Mouse (Mus musculus) MEL (cell line): ENCODE measurements around the gene Nsd1. TPM values are rescaled to one million over a fixed set of nuclear protein-coding genes. Genes with fewer than 3 reads are reported as not detected.

ENCODE experiments used
- DNase-seq: peaks from one replicate; pipeline ENCODE4 v3.0.0; 2011; ENCODE audit warnings: low read depth, low spot score
- H3K27ac ChIP-seq: 2 replicates; pipeline ENCODE4 v1.5.1; 2012; ENCODE audit warnings: low read depth, mild to moderate bottlenecking, control low read depth, low read length, moderate library complexity; ENCODE audit not compliant: control insufficient read depth
- H3K27me3 ChIP-seq, 2 experiments: fragments of 150-350 bp in 1 of 2; sonication (generic) in 1 of 2; 2 replicates each; pipeline ENCODE4 v1.6.1; 2012; ENCODE audit warnings: low read length in 2 of 2, mild to moderate bottlenecking in 2 of 2, improper control_type of control experiment in 1 of 2, moderate library complexity in 1 of 2; ENCODE audit not compliant: insufficient read depth in 2 of 2, control insufficient read depth in 1 of 2
- H3K36me3 ChIP-seq, 2 experiments: 2 replicates each; pipeline ENCODE4 v1.6.1; 2012 to 2014; ENCODE audit warnings: low read length in 2 of 2, improper control_type of control experiment in 1 of 2, inconsistent platforms in 1 of 2, mild to moderate bottlenecking in 1 of 2; ENCODE audit not compliant: insufficient read depth in 2 of 2, control insufficient read depth in 1 of 2
- H3K4me1 ChIP-seq, 2 experiments: fragments of 150-350 bp in 1 of 2; sonication (generic) in 1 of 2; 2 replicates each; pipeline ENCODE4 v1.6.1; 2012; ENCODE audit warnings: low read length in 2 of 2, improper control_type of control experiment in 1 of 2, mild to moderate bottlenecking in 1 of 2; ENCODE audit not compliant: insufficient read depth in 2 of 2, control insufficient read depth in 1 of 2
- H3K4me3 ChIP-seq, 2 experiments: fragments of 150-350 bp in 1 of 2; sonication (generic) in 1 of 2; 2 replicates each; pipeline ENCODE4 v1.5.1; 2012; ENCODE audit warnings: low read depth in 2 of 2, low read length in 2 of 2, mild to moderate bottlenecking in 2 of 2, moderate library complexity in 2 of 2, control low read depth in 1 of 2, improper control_type of control experiment in 1 of 2; ENCODE audit not compliant: control insufficient read depth in 1 of 2, insufficient read depth in 1 of 2
- H3K79me2 ChIP-seq: 2 replicates; pipeline ENCODE4 v1.6.1; 2012; ENCODE audit warnings: mild to moderate bottlenecking, low read length, moderate library complexity; ENCODE audit not compliant: control insufficient read depth, poor library complexity, insufficient read depth
- H3K9ac ChIP-seq: 2 replicates; pipeline ENCODE4 v1.6.1; 2012; ENCODE audit warnings: low read depth, mild to moderate bottlenecking, control low read depth, low read length, moderate library complexity; ENCODE audit not compliant: control insufficient read depth, poor library complexity, severe bottlenecking
- H3K9me3 ChIP-seq: fragments of 150-350 bp; sonication (generic); replicated peaks from 2 replicates; pipeline ENCODE4 v1.6.1; 2012; ENCODE audit warnings: mild to moderate bottlenecking, low read length, improper control_type of control experiment, moderate library complexity; ENCODE audit not compliant: insufficient read depth
- BHLHE40 ChIP-seq: IDR thresholded peaks from 2 replicates; pipeline ENCODE4 v1.6.1; 2012; ENCODE audit warnings: low read depth, mild to moderate bottlenecking, inconsistent platforms, low read length, improper control_type of control experiment, borderline replicate concordance
- CHD1 ChIP-seq: IDR thresholded peaks from 2 replicates; pipeline ENCODE4 v1.6.1; 2012; ENCODE audit warnings: low read depth, mild to moderate bottlenecking, inconsistent platforms, low read length, improper control_type of control experiment
- ELF1 ChIP-seq: IDR thresholded peaks from 2 replicates; pipeline ENCODE4 v1.6.1; 2014; ENCODE audit warnings: low read depth, mild to moderate bottlenecking, inconsistent platforms, low read length, improper control_type of control experiment, moderate library complexity
- EP300 ChIP-seq, 2 experiments: IDR thresholded peaks; 2 replicates each; pipeline ENCODE4 v1.6.1; 2011; ENCODE audit warnings: improper control_type of control experiment in 2 of 2, low read length in 2 of 2, low read depth in 1 of 2, mild to moderate bottlenecking in 1 of 2
- ETS1 ChIP-seq: IDR thresholded peaks from 2 replicates; pipeline ENCODE4 v1.6.1; 2012; ENCODE audit warnings: low read depth, mild to moderate bottlenecking, inconsistent platforms, low read length, improper control_type of control experiment, moderate library complexity
- GABPA ChIP-seq: IDR thresholded peaks from 2 replicates; pipeline ENCODE4 v1.6.1; 2012; ENCODE audit warnings: low read depth, mild to moderate bottlenecking, inconsistent platforms, low read length, improper control_type of control experiment, moderate library complexity
- GATA1 ChIP-seq: IDR thresholded peaks from 2 replicates; pipeline ENCODE4 v1.6.1; 2011; ENCODE audit warnings: low read depth, low read length, improper control_type of control experiment
- HCFC1 ChIP-seq: IDR thresholded peaks from 2 replicates; pipeline ENCODE4 v1.6.1; 2012; ENCODE audit warnings: low read depth, mild to moderate bottlenecking, inconsistent platforms, low read length, improper control_type of control experiment, moderate library complexity
- JUND ChIP-seq: IDR thresholded peaks from 2 replicates; pipeline ENCODE4 v1.6.1; 2011; ENCODE audit warnings: low read depth, mild to moderate bottlenecking, improper control_type of control experiment, low read length
- MAFK ChIP-seq: IDR thresholded peaks from 2 replicates; pipeline ENCODE4 v1.6.1; 2011; ENCODE audit warnings: low read depth, mild to moderate bottlenecking, low read length, improper control_type of control experiment, borderline replicate concordance
- MAX ChIP-seq: IDR thresholded peaks from 2 replicates; pipeline ENCODE4 v1.6.1; 2011; ENCODE audit warnings: low read length, improper control_type of control experiment
- MAZ ChIP-seq: IDR thresholded peaks from 2 replicates; pipeline ENCODE4 v1.6.1; 2012; ENCODE audit warnings: low read depth, mild to moderate bottlenecking, inconsistent platforms, low read length, improper control_type of control experiment
- MEF2A ChIP-seq: IDR thresholded peaks from 2 replicates; pipeline ENCODE4 v1.6.1; 2014; ENCODE audit warnings: low read depth, mild to moderate bottlenecking, inconsistent platforms, low read length, improper control_type of control experiment; ENCODE audit not compliant: poor library complexity, insufficient replicate concordance, severe bottlenecking; ENCODE audit errors: extremely low read depth
- MXI1 ChIP-seq: IDR thresholded peaks from 2 replicates; pipeline ENCODE4 v1.6.1; 2011; ENCODE audit warnings: mild to moderate bottlenecking, low read depth, low read length, improper control_type of control experiment
- MYB ChIP-seq: IDR thresholded peaks from 2 replicates; pipeline ENCODE4 v1.6.1; 2011; ENCODE audit warnings: mild to moderate bottlenecking, low read depth, low read length, improper control_type of control experiment
- MYC ChIP-seq: IDR thresholded peaks from 2 replicates; pipeline ENCODE4 v1.6.1; 2011; ENCODE audit warnings: low read depth, mild to moderate bottlenecking, low read length, improper control_type of control experiment, moderate library complexity
- NRF1 ChIP-seq: IDR thresholded peaks from 2 replicates; pipeline ENCODE4 v1.6.1; 2014; ENCODE audit warnings: low read depth, mild to moderate bottlenecking, inconsistent platforms, low read length, improper control_type of control experiment, moderate library complexity; ENCODE audit not compliant: poor library complexity, insufficient read depth, severe bottlenecking
- RAD21 ChIP-seq: IDR thresholded peaks from 2 replicates; pipeline ENCODE4 v1.6.1; 2011; ENCODE audit warnings: mild to moderate bottlenecking, low read depth, low read length, improper control_type of control experiment
- SIN3A ChIP-seq: IDR thresholded peaks from 2 replicates; pipeline ENCODE4 v1.6.1; 2012; ENCODE audit warnings: low read length, improper control_type of control experiment, inconsistent platforms
- TAL1 ChIP-seq: IDR thresholded peaks from 2 replicates; pipeline ENCODE4 v1.6.1; 2012; ENCODE audit warnings: mild to moderate bottlenecking, inconsistent platforms, low read length, moderate library complexity, mixed read lengths
- TBP ChIP-seq: IDR thresholded peaks from 2 replicates; pipeline ENCODE4 v1.8.0; 2011; ENCODE audit warnings: low read depth, low read length, improper control_type of control experiment
- UBTF ChIP-seq: IDR thresholded peaks from 2 replicates; pipeline ENCODE4 v1.6.1; 2012; ENCODE audit warnings: low read depth, mild to moderate bottlenecking, inconsistent platforms, low read length, improper control_type of control experiment, moderate library complexity, borderline replicate concordance; ENCODE audit not compliant: insufficient read depth
- USF1 ChIP-seq: IDR thresholded peaks from 2 replicates; pipeline ENCODE4 v1.6.1; 2014; ENCODE audit warnings: low read depth, mild to moderate bottlenecking, inconsistent platforms, low read length, improper control_type of control experiment, moderate library complexity
- ZC3H11A ChIP-seq: IDR thresholded peaks from 2 replicates; pipeline ENCODE4 v1.6.1; 2012; ENCODE audit warnings: low read depth, mild to moderate bottlenecking, inconsistent platforms, low read length, improper control_type of control experiment
- ZMIZ1 ChIP-seq: IDR thresholded peaks from 2 replicates; pipeline ENCODE4 v1.6.1; 2012; ENCODE audit warnings: low read depth, mild to moderate bottlenecking, inconsistent platforms, low read length, improper control_type of control experiment, moderate library complexity
- ZNF384 ChIP-seq: IDR thresholded peaks from 2 replicates; pipeline ENCODE4 v1.6.1; 2012; ENCODE audit warnings: low read depth, mild to moderate bottlenecking, inconsistent platforms, low read length, improper control_type of control experiment
- polyA plus RNA-seq, 2 experiments: library from polyadenylated mRNA; stranded (reverse) in 1 of 2; unstranded in 1 of 2; fragments of >175 nt in 1 of 2; fragments of >200 nt in 1 of 2; gene quantifications; 2 replicates each; pipeline versions ENCODE4 v1.2.1 to v1.2.4; 2012; ENCODE audit warnings: low replicate concordance in 2 of 2, low read depth in 1 of 2; ENCODE audit not compliant: insufficient read length in 2 of 2, insufficient read depth in 1 of 2, missing spikeins in 1 of 2
- total RNA-seq: library from RNA; depleted of rRNA; stranded (reverse); fragments of 300-350 nt; gene quantifications from 2 replicates; pipeline ENCODE4 v1.2.3, GENCODE M21; 2012

Nsd1 gene
- total and polyA plus RNA-seq, 3 experiments, result 6.3 to 59.3 (median 10.0) TPM

DNA sequence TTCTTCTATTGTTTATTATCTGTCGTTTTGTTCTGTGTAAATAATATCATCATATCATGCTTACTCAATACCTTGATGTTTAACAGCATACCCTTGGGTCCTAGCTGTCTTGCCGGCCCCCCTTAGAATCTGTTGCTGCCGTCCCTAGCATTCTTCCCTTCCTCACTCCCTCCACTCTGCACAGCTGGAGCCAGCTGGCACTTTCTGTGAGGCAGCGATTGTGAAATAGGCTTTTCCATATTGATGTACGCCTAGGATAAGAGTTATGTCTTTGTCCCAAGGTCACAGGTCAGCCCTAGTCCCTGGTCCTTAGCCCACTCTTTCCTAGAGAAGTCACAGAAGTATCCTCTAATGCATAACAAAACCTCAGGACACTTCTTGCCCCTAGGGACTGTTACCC, 46.0 kb upstream of the Nsd1 start:
- Histone ChIP-seq H3K9ac (no peak overlapping the region), H3K27ac (no peak overlapping the region), H3K36me3 (no peaks in the 10 kb centered on the region), H3K27me3 (no peaks in the 10 kb centered on the region), H3K4me3 (no peak overlapping the region), H3K9me3 (no peaks in the 10 kb centered on the region), H3K4me1 (no peaks in the 10 kb centered on the region), H3K79me2 (no peaks in the 10 kb centered on the region)
- TF ChIP-seq MXI1 (no peak), MAZ (no peak), CHD1 (no peak), NRF1 (no peak), MEF2A (no peak), EP300 (IDR thresholded peaks at IDR 0.05; ENCODE audit: low read depth in 1 of 2, low read length in 2 of 2) (no peak), RAD21 (no peak), ETS1 (no peak), ZNF384 (no peak), TAL1 (no peak), MYC (no peak), ZC3H11A (no peak), ELF1 (no peak), GABPA (no peak), MYB (no peak), JUND (no peak), SIN3A (no peak), ZMIZ1 (no peak), MAFK (no peak)
- DNase-seq, result no peak

- Histone ChIP-seq H3K9ac (no peak overlapping the region), H3K79me2 (no peaks in the 10 kb centered on the region), H3K9me3 (no peaks in the 10 kb centered on the region), H3K27ac (no peak overlapping the region), H3K36me3 (no peaks in the 10 kb centered on the region), H3K4me1 (no peaks in the 10 kb centered on the region), H3K27me3 (no peaks in the 10 kb centered on the region), H3K4me3 (no peak overlapping the region)
- TF ChIP-seq NRF1 (no peak), JUND (no peak), USF1 (no peak), HCFC1 (no peak), MYB (no peak), GATA1 (no peak), TAL1 (no peak), ELF1 (no peak), MYC (no peak), CHD1 (no peak), UBTF (no peak), TBP (no peak), MAX (no peak), BHLHE40 (no peak), MXI1 (no peak)
- DNase-seq, result no peak
Observed at GRCm38 (mm10) chr13:55165831-55166339, 43.7 kb upstream of the Nsd1 start.
